Mouse (Mus musculus) embryonic facial prominence, embryonic 15.5 days (tissue): ENCODE data around the gene Lrrc71. TPM values are rescaled to one million over a fixed set of nuclear protein-coding genes. Genes with fewer than 3 reads are reported as not detected.

Experiments
- ATAC-seq: fragments of 200-750 bp; cut with Nextera tagmentation; 2 replicates; pipeline ENCODE4 v1.8.0; 2017; ENCODE audit warnings: low read depth, moderate TSS enrichment; ENCODE audit not compliant: insufficient number of reproducible peaks, low FRiP score, low TSS enrichment
- H3K27ac ChIP-seq: fragments of 300-500 bp; sonication (generic); replicated peaks from 2 replicates; pipeline ENCODE4 v1.5.1; 2015; ENCODE audit warnings: mild to moderate bottlenecking, inconsistent platforms
- H3K27me3 ChIP-seq: fragments of 300-500 bp; sonication (generic); 2 replicates; pipeline ENCODE4 v1.6.1; 2015; ENCODE audit warnings: inconsistent platforms
- H3K36me3 ChIP-seq: fragments of 300-500 bp; sonication (generic); 2 replicates; pipeline ENCODE4 v1.6.1; 2015; ENCODE audit warnings: mild to moderate bottlenecking, inconsistent platforms
- H3K4me1 ChIP-seq: fragments of 300-500 bp; sonication (generic); 2 replicates; pipeline ENCODE4 v1.6.1; 2015; ENCODE audit warnings: inconsistent platforms
- H3K4me2 ChIP-seq: fragments of 300-500 bp; sonication (generic); replicated peaks from 2 replicates; pipeline ENCODE4 v1.6.1; 2015; ENCODE audit warnings: mild to moderate bottlenecking, inconsistent platforms
- H3K4me3 ChIP-seq: fragments of 300-500 bp; sonication (generic); replicated peaks from 2 replicates; pipeline ENCODE4 v1.5.1; 2015; ENCODE audit warnings: mild to moderate bottlenecking, inconsistent platforms
- H3K9ac ChIP-seq: fragments of 300-500 bp; sonication (generic); 2 replicates; pipeline ENCODE4 v1.6.1; 2015; ENCODE audit warnings: inconsistent platforms
- H3K9me3 ChIP-seq: fragments of 300-500 bp; sonication (generic); replicated peaks from 2 replicates; pipeline ENCODE4 v1.6.1; 2016; ENCODE audit warnings: inconsistent platforms
- WGBS: fragments of 180-500 bp; shearing (Covaris S2); methylation state at CpG from one replicate; pipeline ENCODE4 v1.1.7; 2015; 5-methylcytosine and 5-hydroxymethylcytosine counted together
- polyA plus RNA-seq: library from polyadenylated mRNA; unstranded; fragments of >200 nt; fragmentation: Nextera tagmentation; extraction: Ambion mirVana; gene quantifications from 2 replicates; pipeline ENCODE4 v1.2.1, GENCODE M21; 2015

Lrrc71 gene
- polyA plus RNA-seq, 1 experiment from 2014 or later, result 5.4 TPM

DNA sequence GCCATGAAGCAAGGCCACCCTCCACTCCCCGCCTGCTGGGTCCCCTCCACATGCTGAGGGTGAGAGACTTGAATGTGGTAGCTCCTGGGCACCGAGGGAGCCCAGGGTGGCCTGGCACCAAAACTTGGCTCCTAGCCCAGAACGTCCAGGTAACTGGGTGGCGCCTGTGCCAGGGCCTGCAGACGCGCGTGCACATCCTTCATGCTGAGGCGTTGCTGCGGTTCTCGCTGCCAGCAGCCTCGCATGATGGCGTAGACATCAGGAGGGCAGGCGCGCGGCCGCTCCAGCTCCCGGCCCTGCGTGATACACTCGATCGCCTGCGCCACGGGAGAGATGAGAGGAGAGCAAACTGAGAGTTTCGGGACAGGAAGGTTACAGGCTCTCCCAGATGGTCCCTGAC lies 29.9 kb upstream of the Lrrc71 start:
- ATAC-seq, result no peak
- H3K9ac ChIP-seq, result no peak overlapping the region
- no peaks in the 10 kb centered on the region for H3K36me3 ChIP-seq
- H3K4me1 ChIP-seq, result peaks cover 15% of the 10 kb centered on the region
- H3K27ac ChIP-seq, result no peak overlapping the region
- H3K27me3 ChIP-seq, result peaks cover 29% of the 10 kb centered on the region; the same call in 1 of the 2 replicates
- peak overlapping the region; percentile 17 for H3K4me2 ChIP-seq
- peak overlapping the region; percentile 4; the same call in 1 of the 2 replicates for H3K4me3 ChIP-seq
- WGBS, result 50% methylated on average over 23 of the region's 23 CpGs
- no peaks in the 10 kb centered on the region for H3K9me3 ChIP-seq

DNA sequence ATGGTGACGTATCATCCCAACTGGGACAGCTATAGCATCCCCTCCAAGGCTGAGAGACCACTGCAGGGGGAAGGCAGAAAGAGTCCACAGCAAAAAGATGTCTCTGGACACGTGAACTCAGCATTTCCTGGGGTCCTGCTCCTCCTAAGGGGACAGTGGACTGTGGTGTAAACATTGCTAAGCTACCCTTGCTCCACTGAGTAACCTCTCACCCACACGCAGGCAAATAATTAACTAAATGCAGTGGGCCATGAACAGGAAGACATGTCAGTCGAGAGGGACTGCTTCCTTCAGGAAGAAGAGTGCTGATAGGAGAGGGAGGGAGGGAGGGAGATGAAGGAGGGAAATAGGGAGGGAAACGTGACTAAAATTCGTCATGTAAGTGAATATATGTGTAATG lies 22.7 kb upstream of the Lrrc71 start:
- no peak overlapping the region for H3K4me2 ChIP-seq
- no peaks in the 10 kb centered on the region for H3K36me3 ChIP-seq
- 40% methylated on average over 6 of the region's 6 CpGs for WGBS
- H3K4me3 ChIP-seq, result no peak overlapping the region
- no peak overlapping the region for H3K27ac ChIP-seq
- H3K27me3 ChIP-seq, result peaks cover 33% of the 10 kb centered on the region
- no peak overlapping the region for H3K9ac ChIP-seq
- ATAC-seq, result no peak
- no peaks in the 10 kb centered on the region for H3K9me3 ChIP-seq
- H3K4me1 ChIP-seq, result peaks cover 15% of the 10 kb centered on the region

DNA sequence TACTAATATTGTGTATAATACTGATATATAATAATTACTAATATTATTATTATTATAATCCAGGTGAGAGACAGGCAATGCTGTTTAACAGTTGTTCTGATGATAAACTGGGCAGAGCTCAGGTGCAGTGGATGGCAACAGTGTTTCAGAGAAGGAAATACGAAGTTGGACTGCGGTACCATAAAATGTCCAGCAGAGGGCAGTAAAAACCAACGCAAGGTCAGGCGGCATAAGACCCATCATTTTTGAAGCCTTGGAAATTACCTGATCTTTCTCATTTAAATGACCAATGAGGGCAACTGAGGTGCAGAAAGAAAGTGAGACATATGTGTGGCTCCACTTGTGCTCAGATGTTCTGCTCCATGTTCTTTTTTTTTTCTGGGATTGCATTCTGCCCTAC lies 21.9 kb upstream of the Lrrc71 start:
- ATAC-seq, result no peak
- Histone ChIP-seq H3K36me3 (no peaks in the 10 kb centered on the region), H3K9me3 (no peaks in the 10 kb centered on the region), H3K27ac (no peak overlapping the region), H3K4me3 (no peak overlapping the region), H3K4me1 (peaks cover 20% of the 10 kb centered on the region), H3K9ac (no peak overlapping the region), H3K4me2 (no peak overlapping the region), H3K27me3 (peaks cover 31% of the 10 kb centered on the region)
- WGBS, result 0% methylated on average over 4 of the region's 4 CpGs

DNA sequence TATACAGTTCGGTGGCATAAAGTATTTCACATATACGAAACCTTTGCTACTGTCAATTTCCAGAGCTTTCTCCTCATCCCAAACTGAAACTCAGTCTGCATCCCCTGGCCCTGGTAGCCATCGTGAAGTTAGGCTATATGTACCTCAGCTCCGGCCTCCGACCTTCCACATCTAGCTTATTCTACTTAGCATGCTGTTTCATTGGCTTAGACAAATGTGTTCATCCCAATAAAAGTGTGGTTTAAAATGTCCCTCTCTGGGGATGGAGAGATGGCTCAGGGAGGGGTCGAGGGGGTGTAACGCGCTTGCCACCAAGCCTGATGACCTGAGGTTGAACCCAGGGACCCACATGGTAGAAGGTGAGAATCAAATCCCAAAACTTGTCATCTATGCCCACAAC lies 21.1 kb upstream of the Lrrc71 start:
- WGBS, result 79% methylated on average over 8 of the region's 8 CpGs
- peaks cover 28% of the 10 kb centered on the region for H3K4me1 ChIP-seq
- no peak overlapping the region for H3K27ac ChIP-seq
- H3K9ac ChIP-seq, result no peak overlapping the region
- no peak overlapping the region for H3K4me2 ChIP-seq
- H3K4me3 ChIP-seq, result no peak overlapping the region
- H3K36me3 ChIP-seq, result no peaks in the 10 kb centered on the region
- H3K27me3 ChIP-seq, result peaks cover 31% of the 10 kb centered on the region
- no peaks in the 10 kb centered on the region for H3K9me3 ChIP-seq
- no peak for ATAC-seq

DNA sequence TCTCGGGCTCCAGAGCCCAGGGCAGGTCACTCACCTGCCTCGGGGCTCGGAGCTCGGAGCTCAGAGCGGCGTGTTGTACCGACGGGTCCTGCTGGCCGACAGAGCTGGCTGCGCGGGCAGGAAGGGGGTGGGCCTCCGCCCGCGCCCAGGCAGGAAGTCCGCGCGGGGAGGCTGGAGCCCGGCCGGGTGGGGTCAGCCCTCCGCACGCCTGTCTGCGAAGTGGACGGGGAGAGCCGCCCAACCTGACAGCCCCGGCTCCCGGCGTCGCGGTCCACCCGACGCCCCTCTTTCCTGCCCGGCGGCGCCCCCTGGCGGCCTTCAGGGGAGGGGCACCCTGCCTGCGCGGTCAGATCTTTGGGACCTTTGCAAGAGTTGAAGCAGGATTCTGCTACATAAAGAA lies 20.4 kb upstream of the Lrrc71 start:
- Histone ChIP-seq H3K36me3 (no peaks in the 10 kb centered on the region), H3K27ac (peak overlapping the region; percentile 69), H3K27me3 (peaks cover 30% of the 10 kb centered on the region), H3K4me2 (peak overlapping the region; percentile 52), H3K9me3 (no peaks in the 10 kb centered on the region), H3K4me3 (peak overlapping the region; percentile 53), H3K4me1 (peaks cover 35% of the 10 kb centered on the region), H3K9ac (peak overlapping the region; percentile 28)
- ATAC-seq, result peak; percentile 76
- WGBS, result under 1% methylated on average over 36 of the region's 37 CpGs

DNA sequence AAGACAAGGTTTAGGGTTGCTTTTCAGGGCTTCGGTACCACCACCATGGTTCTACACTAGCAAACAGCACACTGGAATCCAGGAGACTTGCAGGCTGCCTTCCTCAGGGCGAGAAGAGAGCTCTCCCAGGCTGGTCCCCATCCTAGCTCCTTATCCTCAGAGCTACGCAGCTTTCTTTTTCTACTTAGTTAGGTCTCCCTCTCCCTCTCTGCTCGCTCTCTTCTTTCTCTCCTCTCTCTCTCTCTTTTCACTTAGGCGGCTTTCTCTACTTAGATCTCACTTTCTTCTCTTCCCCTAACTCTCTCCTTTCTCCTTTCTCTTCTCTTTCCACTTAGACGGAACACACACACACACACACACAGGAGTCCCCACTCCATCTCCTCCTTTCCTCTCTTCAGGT lies 20.0 kb upstream of the Lrrc71 start:
- peak overlapping the region; percentile 28 for H3K9ac ChIP-seq
- peaks cover 26% of the 10 kb centered on the region for H3K27me3 ChIP-seq
- peak overlapping the region; percentile 69 for H3K27ac ChIP-seq
- peak overlapping the region; percentile 52 for H3K4me2 ChIP-seq
- H3K9me3 ChIP-seq, result no peaks in the 10 kb centered on the region
- no peak for ATAC-seq
- peak overlapping the region; percentile 53 for H3K4me3 ChIP-seq
- 45% methylated on average over 6 of the region's 6 CpGs for WGBS
- H3K4me1 ChIP-seq, result peaks cover 39% of the 10 kb centered on the region
- no peaks in the 10 kb centered on the region for H3K36me3 ChIP-seq

DNA sequence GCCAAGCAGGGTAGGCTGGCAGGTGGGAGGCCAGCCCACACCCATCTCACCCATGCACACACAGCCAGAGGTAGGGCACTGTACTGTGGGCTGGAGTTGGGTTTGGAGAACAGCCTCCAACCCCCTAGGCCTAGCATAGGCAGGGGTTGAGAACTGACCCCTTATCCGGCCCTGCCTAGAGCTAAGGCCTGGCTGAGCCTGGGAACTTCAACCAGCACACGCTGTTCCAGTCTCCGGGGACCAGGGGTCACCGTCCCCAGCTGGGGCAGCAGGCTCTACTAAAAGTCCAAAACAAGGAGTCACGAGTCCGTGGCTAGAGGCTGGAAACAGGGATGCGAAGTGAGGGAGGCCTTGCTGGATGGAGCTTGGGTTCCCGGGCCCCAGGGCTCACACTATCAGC lies 19.3 kb upstream of the Lrrc71 start:
- H3K4me3 ChIP-seq, result peak overlapping the region; percentile 53
- ATAC-seq, result no peak
- 70% methylated on average over 8 of the region's 8 CpGs for WGBS
- peaks cover 26% of the 10 kb centered on the region for H3K27me3 ChIP-seq
- H3K9ac ChIP-seq, result 0 out of 2 replicates have a peak overlapping the region, but pooled peaks have one; percentile 28
- H3K36me3 ChIP-seq, result no peaks in the 10 kb centered on the region
- peak overlapping the region; percentile 69; the same call in 1 of the 2 replicates for H3K27ac ChIP-seq
- no peaks in the 10 kb centered on the region for H3K9me3 ChIP-seq
- H3K4me1 ChIP-seq, result peaks cover 44% of the 10 kb centered on the region
- H3K4me2 ChIP-seq, result peak overlapping the region; percentile 52

DNA sequence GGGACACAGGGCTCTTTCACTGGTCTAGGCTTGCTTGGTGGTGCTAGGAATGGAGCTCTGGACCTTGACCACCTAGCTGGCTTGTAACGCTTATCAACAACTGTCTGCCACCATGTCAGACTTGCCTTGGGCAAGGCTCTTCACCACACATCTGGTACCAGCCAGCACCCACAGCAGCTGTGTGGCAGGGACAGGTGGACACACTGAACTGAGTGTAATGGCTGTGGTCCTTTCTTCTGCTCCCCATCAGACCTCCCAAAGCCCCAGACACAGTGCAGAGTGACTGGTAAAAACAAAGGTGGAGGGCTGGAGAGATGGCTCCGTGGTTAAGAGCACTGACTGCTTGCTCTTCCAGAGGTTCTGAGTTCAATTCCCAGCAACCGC lies 17.9 kb upstream of the Lrrc71 start:
- no peak overlapping the region for H3K4me3 ChIP-seq
- H3K4me2 ChIP-seq, result no peak overlapping the region
- no peaks in the 10 kb centered on the region for H3K36me3 ChIP-seq
- 83% methylated on average over 3 of the region's 3 CpGs for WGBS
- ATAC-seq, result no peak
- H3K27ac ChIP-seq, result no peak overlapping the region
- no peaks in the 10 kb centered on the region for H3K9me3 ChIP-seq
- peaks cover 20% of the 10 kb centered on the region for H3K27me3 ChIP-seq
- peaks cover 58% of the 10 kb centered on the region for H3K4me1 ChIP-seq
- no peak overlapping the region for H3K9ac ChIP-seq

DNA sequence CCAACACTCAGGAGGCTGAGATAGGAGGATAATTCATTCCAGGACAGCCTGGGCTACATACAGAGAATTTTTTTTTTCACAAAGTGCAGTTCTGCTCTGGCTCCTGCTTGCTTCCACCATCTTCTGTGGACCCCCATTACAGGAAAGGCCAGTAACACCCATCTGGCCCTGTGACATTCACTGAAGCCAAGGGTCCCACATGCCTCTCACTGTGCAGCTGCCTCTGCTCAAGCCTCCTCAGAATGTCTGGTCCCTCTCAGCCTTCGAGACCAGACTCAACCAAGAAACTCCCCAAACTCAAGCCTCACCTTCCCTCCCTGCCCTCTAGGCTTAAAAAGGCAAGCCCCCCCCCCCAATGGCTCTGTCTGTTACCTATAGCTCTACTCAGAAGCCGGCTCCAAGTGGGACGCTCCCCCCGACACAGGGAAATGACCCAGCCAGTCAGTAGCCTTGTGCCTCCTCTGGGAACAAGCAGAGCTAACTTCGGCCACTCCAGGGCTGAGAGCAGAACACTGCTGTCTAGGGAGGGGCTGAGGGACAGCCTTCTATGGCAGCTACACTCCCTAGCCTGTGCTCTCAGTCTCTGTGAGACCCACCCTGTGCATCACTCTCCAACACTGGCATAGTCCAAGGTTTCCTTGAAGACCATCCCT lies 17.3 kb upstream of the Lrrc71 start:
- Histone ChIP-seq H3K27ac (peak overlapping the region; percentile 88), H3K4me3 (no peak overlapping the region), H3K4me1 (peaks cover 61% of the 10 kb centered on the region), H3K36me3 (no peaks in the 10 kb centered on the region), H3K27me3 (peaks cover 16% of the 10 kb centered on the region), H3K9ac (no peak overlapping the region), H3K4me2 (no peak overlapping the region), H3K9me3 (no peaks in the 10 kb centered on the region)
- WGBS, result 70% methylated on average over 5 of the region's 5 CpGs
- ATAC-seq, result no peak

DNA sequence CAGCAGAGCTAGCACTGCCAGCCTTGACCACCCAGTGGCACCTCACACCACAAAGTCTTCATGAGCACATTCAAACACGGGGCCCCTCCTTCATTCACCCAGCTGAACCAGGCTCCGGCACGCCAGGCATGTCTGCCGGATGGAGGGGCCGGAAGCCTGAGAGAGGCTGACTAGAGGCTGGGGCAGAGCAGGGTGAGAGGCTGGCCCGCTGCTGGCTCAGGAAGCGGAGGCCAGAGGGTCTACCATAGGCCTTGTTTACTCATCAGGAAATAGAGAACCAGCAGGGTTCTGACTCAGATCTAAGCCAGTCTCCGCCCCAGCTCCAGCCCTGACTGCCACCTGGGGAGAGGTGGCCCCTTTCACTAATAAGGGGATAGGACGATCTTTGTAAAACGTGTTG lies 16.7 kb upstream of the Lrrc71 start:
- Histone ChIP-seq H3K27me3 (peaks cover 12% of the 10 kb centered on the region; the same call in 1 of the 2 replicates), H3K4me1 (peaks cover 61% of the 10 kb centered on the region), H3K4me3 (peak overlapping the region; percentile 2; the same call in 1 of the 2 replicates), H3K4me2 (peak overlapping the region; percentile 44), H3K36me3 (no peaks in the 10 kb centered on the region), H3K27ac (peak overlapping the region; percentile 88), H3K9me3 (no peaks in the 10 kb centered on the region), H3K9ac (no peak overlapping the region)
- ATAC-seq, result no peak
- 26% methylated on average over 10 of the region's 10 CpGs for WGBS

DNA sequence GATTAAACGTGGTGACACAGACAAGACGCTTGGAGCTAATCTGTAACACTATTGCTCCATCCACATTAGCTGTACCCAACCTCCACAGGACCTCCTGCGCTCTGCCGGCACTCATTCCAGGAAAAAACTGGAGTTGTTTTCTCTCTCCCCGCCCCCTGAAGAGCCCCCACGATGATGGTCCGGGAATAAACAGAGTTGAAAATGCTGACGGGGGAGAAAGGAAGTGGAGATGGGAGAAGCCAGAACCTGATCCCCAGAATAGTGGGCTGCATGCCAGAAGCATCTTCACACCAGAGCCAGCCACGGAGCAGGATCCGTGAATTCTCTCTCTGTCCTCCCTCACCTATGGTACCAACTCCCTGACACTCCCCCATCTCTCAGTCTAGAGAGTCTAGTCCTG lies 16.1 kb upstream of the Lrrc71 start:
- Histone ChIP-seq H3K9me3 (no peaks in the 10 kb centered on the region), H3K4me3 (peak overlapping the region; percentile 2), H3K27ac (peak overlapping the region; percentile 88), H3K4me1 (peaks cover 61% of the 10 kb centered on the region), H3K36me3 (no peaks in the 10 kb centered on the region), H3K27me3 (peaks cover 7% of the 10 kb centered on the region; the same call in 1 of the 2 replicates), H3K4me2 (peak overlapping the region; percentile 44), H3K9ac (no peak overlapping the region)
- ATAC-seq, result peak; percentile 22; the same call in 1 of the 2 replicates
- 14% methylated on average over 10 of the region's 10 CpGs for WGBS
